Mouse (Mus musculus) MN1 (cell line): ENCODE measurements around the gene Cpne8.

Experiments
- DNase-seq: peaks from one replicate; pipeline ENCODE4 v3.0.0-alpha.2; 2016; ENCODE audit warnings: low spot score

Gene Cpne8

GRCm38 (mm10) chr15:90463281-90463680, 216.0 kb downstream of the Cpne8 start:
- no peak for DNase-seq

- no peak for DNase-seq
Measured at GRCm38 (mm10) chr15:90446076-90446475, 233.2 kb downstream of the Cpne8 start.
